Mouse (Mus musculus): Measurements from ENCODE around the gene Plac9a.

Plac9a gene

DNA sequence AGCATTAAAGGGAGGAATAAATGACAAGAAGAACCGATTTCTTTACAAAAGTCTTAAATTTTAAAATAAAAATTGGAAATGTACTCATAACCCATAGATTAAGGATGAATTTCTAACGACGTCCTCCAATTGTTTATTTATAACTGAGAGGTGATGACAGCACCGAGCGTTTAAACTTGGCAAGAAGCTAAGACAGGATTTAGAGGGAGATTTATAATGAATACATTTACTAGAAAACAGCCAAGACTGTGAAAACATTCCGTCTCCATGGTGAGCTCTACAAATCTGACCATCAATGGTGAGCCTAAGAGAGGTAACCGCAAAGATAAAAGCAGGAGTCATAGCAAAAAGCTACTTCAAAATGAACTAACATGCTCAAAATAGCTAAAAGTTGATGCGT is 64.5 kb downstream of the Plac9a start:
- no peak for DNase-seq (ENCODE audit: low read depth, low spot score)

All from WW6 (cell line).